Mouse (Mus musculus): Measurements from ENCODE around the gene Crlf3.
"Not testable (repeated sequence)": the region's sequence is repeated elsewhere in the genome, so short reads cannot be mapped to it uniquely, and the experiment has no call there.

Crlf3 gene

GRCm38 (mm10) chr11:80067558-80067957 is 13.2 kb downstream of the Crlf3 start:
- DNase-seq (ENCODE audit: low spot score), result no peak

DNA sequence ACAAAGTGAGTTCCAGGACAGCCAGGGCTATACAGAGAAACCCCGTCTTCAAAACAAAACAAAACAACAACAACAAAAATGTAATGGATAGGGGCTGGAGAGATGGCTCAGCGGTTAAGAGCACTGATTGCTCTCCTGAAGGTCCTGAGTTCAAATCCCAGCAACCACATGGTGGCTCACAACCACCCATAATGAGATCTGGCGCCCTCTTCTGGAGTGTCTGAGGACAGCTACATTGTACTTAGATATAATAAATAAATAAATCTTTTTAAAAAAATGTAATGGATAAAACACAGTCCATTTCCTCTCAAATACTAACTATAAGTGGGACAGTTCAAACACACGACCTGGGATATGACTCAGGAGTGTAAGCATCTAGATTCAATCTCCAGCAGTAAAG is 14.4 kb downstream of the Crlf3 start:
- not testable (repeated sequence) for DNase-seq (ENCODE audit: low spot score)

GRCm38 (mm10) chr11:80062159-80062558 is 18.6 kb downstream of the Crlf3 start:
- DNase-seq (ENCODE audit: low spot score), result no peak

DNA sequence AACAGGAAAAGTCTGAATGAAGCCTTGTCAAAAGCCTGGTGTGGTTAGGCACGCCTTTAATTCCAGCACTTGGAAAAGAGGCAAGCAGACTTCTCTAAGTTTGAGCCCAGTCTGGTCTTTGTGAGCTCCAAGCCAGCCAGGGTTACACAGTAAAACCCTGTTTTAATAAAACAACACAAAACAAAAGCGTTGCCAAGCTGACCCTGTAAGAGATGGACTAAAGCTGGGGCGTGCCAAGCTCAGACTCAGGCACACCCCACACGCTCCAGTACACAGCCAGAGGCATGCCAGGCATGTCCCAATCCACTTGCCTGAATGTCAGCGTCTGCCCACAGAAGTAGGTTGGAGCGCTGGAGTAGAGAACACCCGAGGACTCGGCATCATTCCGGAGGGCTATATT is 24.6 kb downstream of the Crlf3 start:
- DNase-seq (ENCODE audit: low spot score), result no peak

GRCm38 (mm10) chr11:80054659-80055058 is 26.1 kb downstream of the Crlf3 start:
- no peak for DNase-seq (ENCODE audit: low spot score)

- no peak for DNase-seq (ENCODE audit: low spot score)
These were observed 27.6 kb downstream of the Crlf3 start for GRCm38 (mm10) chr11:80053171-80053570.

DNA sequence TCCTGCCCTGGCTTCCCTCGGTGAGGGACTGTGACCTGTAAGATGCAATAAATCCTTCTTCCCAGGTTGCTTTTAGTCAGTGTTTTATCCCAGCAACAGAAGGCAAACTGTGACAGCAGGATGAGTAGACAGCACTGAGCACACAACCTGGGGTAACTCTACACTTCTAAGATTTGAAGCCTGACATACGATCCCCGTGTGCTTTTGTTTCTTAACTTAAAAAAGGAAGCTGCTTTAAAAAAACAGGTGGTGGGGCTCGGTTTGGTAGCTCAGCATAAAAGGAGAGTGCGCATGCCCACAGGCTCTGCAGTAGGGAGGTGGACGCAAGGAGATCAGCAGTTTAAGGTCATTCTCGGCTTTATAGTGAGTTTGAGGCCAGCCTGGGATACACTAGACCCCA is 28.3 kb downstream of the Crlf3 start:
- DNase-seq (ENCODE audit: low spot score), result no peak

- DNase-seq (ENCODE audit: low spot score), result no peak
These were observed 30.7 kb downstream of the Crlf3 start for GRCm38 (mm10) chr11:80050088-80050487.

- no peak for DNase-seq (ENCODE audit: low spot score)
These were observed 33.9 kb downstream of the Crlf3 start for GRCm38 (mm10) chr11:80046856-80047255.

- no peak for DNase-seq (ENCODE audit: low spot score)
These were observed 37.4 kb downstream of the Crlf3 start for GRCm38 (mm10) chr11:80043419-80043817.

DNA sequence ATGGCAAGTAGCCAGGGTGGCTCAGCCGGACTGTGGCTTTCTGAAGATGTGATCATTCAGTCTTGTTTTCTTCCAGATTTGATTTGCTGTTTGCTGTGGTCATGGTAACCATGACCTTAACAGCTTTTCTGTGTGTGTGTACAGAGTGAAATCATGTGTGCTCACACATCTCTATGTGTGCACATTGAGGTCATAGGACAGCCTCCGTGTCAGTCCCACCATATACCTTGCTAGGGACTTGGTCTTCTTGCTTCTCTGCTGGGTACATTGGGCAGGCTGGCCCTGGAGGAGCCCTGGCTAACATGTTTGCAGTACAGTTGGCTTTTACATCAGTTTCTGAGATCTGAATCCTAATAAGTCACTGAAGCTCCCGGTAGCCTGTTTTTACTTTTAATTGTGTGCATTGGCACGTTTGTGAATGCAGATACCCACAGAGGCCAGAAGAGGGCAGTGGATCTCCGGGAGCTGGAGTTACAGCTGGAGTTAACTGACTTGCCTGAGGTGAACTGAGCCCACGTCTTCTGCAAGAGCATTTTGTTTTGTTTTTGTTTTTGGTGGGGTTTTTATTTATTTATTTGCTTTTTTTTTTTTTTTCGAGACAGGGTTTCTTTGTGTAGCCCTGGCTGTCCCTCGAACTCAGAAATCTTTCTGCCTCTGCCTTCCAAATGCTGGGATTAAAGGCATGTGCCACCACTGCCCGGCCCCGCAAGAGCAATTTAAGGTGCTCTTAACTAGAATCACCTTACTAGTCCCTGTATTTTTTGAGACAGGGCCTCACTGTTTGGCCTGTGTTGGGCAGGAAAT is 38.0 kb downstream of the Crlf3 start:
- DNase-seq (ENCODE audit: low spot score), result no peak

GRCm38 (mm10) chr11:80037495-80037894 is 43.3 kb downstream of the Crlf3 start:
- DNase-seq (ENCODE audit: low spot score), result no peak

GRCm38 (mm10) chr11:80021306-80021705 is 59.5 kb downstream of the Crlf3 start:
- DNase-seq (ENCODE audit: low spot score), result no peak

DNA sequence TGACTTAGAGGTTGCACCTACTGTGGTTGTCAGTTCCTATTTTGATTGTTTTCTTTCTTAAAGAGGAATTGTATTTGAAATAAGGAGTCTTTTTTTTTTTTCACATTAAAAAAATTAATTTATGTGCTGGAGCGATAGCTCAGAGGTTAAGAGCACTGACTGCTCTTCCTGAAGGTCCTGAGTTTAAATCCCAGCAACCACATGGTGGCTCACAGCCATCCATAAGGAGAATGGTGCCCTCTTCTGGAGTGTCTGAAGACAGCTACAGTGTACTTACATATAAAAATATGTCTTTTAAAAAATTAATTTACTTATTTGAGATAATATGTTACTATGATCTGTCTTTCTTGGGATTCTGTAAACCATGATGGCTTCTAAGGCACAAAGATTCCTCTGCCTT is 61.0 kb downstream of the Crlf3 start:
- no peak for DNase-seq (ENCODE audit: low spot score)

- not testable (repeated sequence) for DNase-seq (ENCODE audit: low spot score)
These were observed 64.3 kb downstream of the Crlf3 start for GRCm38 (mm10) chr11:80016533-80016932.
